Mouse (Mus musculus): ENCODE data around the gene Skor1. TPM values are rescaled to one million over a fixed set of nuclear protein-coding genes. Genes with fewer than 3 reads are reported as not detected.

Skor1 gene
- polyA plus RNA-seq, 1 experiment from 2014 or later = not detected

GRCm38 (mm10) chr9:63132673-63133601 is 15.8 kb downstream of the Skor1 start:
- Histone ChIP-seq H3K36me3 (ENCODE audit: control insufficient read depth, insufficient read depth, low read length) (no peaks in the 10 kb centered on the region), H3K27me3 (ENCODE audit: control insufficient read depth, insufficient read depth, low read length) (peaks cover 44% of the 10 kb centered on the region), H3K27ac (ENCODE audit: low read depth, low read length) (peak overlapping the region; percentile 67; the same call in 1 of the 2 replicates), H3K9ac (ENCODE audit: low read depth, low read length) (peak overlapping the region; percentile 83), H3K4me3 (ENCODE audit: low read depth, low read length) (peak overlapping the region; percentile 70), H3K9me3 (replicated peaks; ENCODE audit: control insufficient read depth, low read length) (no peaks in the 10 kb centered on the region), H3K4me1 (ENCODE audit: control insufficient read depth, insufficient read depth, low read length) (peaks cover 7% of the 10 kb centered on the region; the same call in 1 of the 2 replicates), H3K4me2 (peak overlapping the region; percentile 90)
- 1% methylated on average over 48 of the region's 48 CpGs for WGBS (ENCODE audit: insufficient replicate concordance)
- peak; percentile 97 for ATAC-seq (replicated peaks; ENCODE audit: insufficient number of reproducible peaks, low FRiP score, low TSS enrichment)

DNA sequence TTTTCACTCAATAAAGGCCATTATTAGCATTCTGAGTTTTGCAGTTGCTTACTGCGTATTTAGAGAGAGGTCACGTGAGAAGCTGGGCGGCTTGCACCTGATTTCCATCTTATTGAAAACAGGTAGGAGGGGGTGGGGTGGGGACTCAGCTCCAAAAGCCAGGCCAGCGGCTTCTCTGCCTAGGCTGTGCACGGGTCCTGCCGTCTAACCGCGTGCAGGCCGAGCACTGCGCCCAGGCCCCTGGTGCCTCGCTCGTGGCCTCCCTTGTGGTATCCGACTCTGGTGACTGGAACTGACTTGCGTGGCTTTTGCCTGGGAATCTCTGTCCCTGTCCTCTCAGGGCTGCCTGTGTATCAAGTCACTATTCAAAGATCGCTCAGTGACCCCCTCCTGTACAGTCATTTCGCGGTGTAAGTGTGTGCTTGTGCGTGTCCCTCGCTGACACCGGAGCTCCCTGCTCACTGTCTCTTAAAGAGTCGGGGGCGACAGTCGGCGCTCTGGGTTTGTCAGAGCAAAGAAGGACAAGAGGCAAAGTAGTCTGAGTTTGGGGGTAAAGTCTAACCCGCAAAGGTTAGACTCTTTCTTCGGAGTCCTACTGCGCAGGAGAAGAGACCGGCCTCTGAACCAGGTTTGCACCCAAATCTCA is 16.7 kb downstream of the Skor1 start:
- WGBS (ENCODE audit: insufficient replicate concordance) = 1% methylated on average over 28 of the region's 28 CpGs

DNA sequence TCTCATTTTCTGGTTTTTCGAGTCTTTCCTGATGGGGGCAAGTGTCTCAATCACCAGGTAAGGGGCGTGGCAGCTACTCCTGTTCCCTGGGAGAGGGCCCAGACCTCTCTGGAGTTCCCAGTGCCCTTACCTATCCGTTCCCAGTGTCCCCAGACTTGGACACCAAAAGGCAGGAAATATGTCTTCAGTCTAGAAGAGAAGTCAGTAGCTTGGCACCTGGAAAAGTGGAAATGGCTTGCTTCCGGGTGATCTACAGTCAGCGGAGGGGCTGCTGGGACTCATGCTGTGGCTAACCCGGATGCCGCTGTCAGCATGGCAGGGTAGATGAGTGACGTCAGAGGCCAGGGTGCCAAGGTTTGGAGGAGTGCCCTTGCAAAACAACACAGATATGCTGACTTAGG is 19.1 kb downstream of the Skor1 start:
- no peak for ATAC-seq (replicated peaks; ENCODE audit: insufficient number of reproducible peaks, low FRiP score, low TSS enrichment)
- H3K4me3 ChIP-seq (ENCODE audit: low read depth, low read length) = no peak overlapping the region
- H3K4me2 ChIP-seq = no peak overlapping the region
- WGBS (ENCODE audit: insufficient replicate concordance) = 71% methylated on average over 8 of the region's 8 CpGs
- no peaks in the 10 kb centered on the region for H3K36me3 ChIP-seq (ENCODE audit: control insufficient read depth, insufficient read depth, low read length)
- no peaks in the 10 kb centered on the region for H3K9me3 ChIP-seq (replicated peaks; ENCODE audit: control insufficient read depth, low read length)
- no peak overlapping the region for H3K9ac ChIP-seq (ENCODE audit: low read depth, low read length)
- H3K27ac ChIP-seq (ENCODE audit: low read depth, low read length) = no peak overlapping the region
- H3K27me3 ChIP-seq (ENCODE audit: control insufficient read depth, insufficient read depth, low read length) = peaks cover 14% of the 10 kb centered on the region
- H3K4me1 ChIP-seq (ENCODE audit: control insufficient read depth, insufficient read depth, low read length) = peaks cover 5% of the 10 kb centered on the region

More for the DNA sequence above, 16.7 kb downstream of the Skor1 start:
- Histone ChIP-seq H3K27me3 (ENCODE audit: control insufficient read depth, insufficient read depth, low read length) (peaks cover 35% of the 10 kb centered on the region), H3K9ac (ENCODE audit: low read depth, low read length) (peak overlapping the region; percentile 83), H3K4me1 (ENCODE audit: control insufficient read depth, insufficient read depth, low read length) (peaks cover 7% of the 10 kb centered on the region; the same call in 1 of the 2 replicates), H3K36me3 (ENCODE audit: control insufficient read depth, insufficient read depth, low read length) (no peaks in the 10 kb centered on the region), H3K9me3 (replicated peaks; ENCODE audit: control insufficient read depth, low read length) (no peaks in the 10 kb centered on the region), H3K4me3 (ENCODE audit: low read depth, low read length) (peak overlapping the region; percentile 70), H3K27ac (ENCODE audit: low read depth, low read length) (0 out of 2 replicates have a peak overlapping the region, but pooled peaks have one; percentile 67), H3K4me2 (peak overlapping the region; percentile 90)
- no peak for ATAC-seq (replicated peaks; ENCODE audit: insufficient number of reproducible peaks, low FRiP score, low TSS enrichment)

GRCm38 (mm10) chr9:63124512-63124911 is 24.2 kb downstream of the Skor1 start:
- H3K9ac ChIP-seq (ENCODE audit: low read depth, low read length) = no peak overlapping the region
- no peak overlapping the region for H3K27ac ChIP-seq (ENCODE audit: low read depth, low read length)
- WGBS (ENCODE audit: insufficient replicate concordance) = 29% methylated on average over 9 of the region's 9 CpGs
- ATAC-seq (replicated peaks; ENCODE audit: insufficient number of reproducible peaks, low FRiP score, low TSS enrichment) = no peak
- H3K4me2 ChIP-seq = peak overlapping the region; percentile 72; the same call in 1 of the 2 replicates
- H3K4me3 ChIP-seq (ENCODE audit: low read depth, low read length) = no peak overlapping the region
- H3K4me1 ChIP-seq (ENCODE audit: control insufficient read depth, insufficient read depth, low read length) = peaks cover 3% of the 10 kb centered on the region; the same call in 1 of the 2 replicates
- H3K27me3 ChIP-seq (ENCODE audit: control insufficient read depth, insufficient read depth, low read length) = no peaks in the 10 kb centered on the region; the same call in 1 of the 2 replicates
- no peaks in the 10 kb centered on the region for H3K9me3 ChIP-seq (replicated peaks; ENCODE audit: control insufficient read depth, low read length)
- H3K36me3 ChIP-seq (ENCODE audit: control insufficient read depth, insufficient read depth, low read length) = no peaks in the 10 kb centered on the region

- 6% methylated on average over 30 of the region's 30 CpGs for WGBS (ENCODE audit: insufficient replicate concordance)
- Histone ChIP-seq H3K4me2 (peak overlapping the region; percentile 72), H3K36me3 (ENCODE audit: control insufficient read depth, insufficient read depth, low read length) (no peaks in the 10 kb centered on the region), H3K4me3 (ENCODE audit: low read depth, low read length) (peak overlapping the region; percentile 37), H3K9me3 (replicated peaks; ENCODE audit: control insufficient read depth, low read length) (no peaks in the 10 kb centered on the region), H3K27me3 (ENCODE audit: control insufficient read depth, insufficient read depth, low read length) (no peaks in the 10 kb centered on the region; the same call in 1 of the 2 replicates), H3K4me1 (ENCODE audit: control insufficient read depth, insufficient read depth, low read length) (peaks cover 3% of the 10 kb centered on the region; the same call in 1 of the 2 replicates), H3K27ac (ENCODE audit: low read depth, low read length) (peak overlapping the region; percentile 16; the same call in 1 of the 2 replicates), H3K9ac (ENCODE audit: low read depth, low read length) (peak overlapping the region; percentile 61)
- ATAC-seq (replicated peaks; ENCODE audit: insufficient number of reproducible peaks, low FRiP score, low TSS enrichment) = peak; percentile 76
Observed at GRCm38 (mm10) chr9:63123451-63124438, 25.0 kb downstream of the Skor1 start.

DNA sequence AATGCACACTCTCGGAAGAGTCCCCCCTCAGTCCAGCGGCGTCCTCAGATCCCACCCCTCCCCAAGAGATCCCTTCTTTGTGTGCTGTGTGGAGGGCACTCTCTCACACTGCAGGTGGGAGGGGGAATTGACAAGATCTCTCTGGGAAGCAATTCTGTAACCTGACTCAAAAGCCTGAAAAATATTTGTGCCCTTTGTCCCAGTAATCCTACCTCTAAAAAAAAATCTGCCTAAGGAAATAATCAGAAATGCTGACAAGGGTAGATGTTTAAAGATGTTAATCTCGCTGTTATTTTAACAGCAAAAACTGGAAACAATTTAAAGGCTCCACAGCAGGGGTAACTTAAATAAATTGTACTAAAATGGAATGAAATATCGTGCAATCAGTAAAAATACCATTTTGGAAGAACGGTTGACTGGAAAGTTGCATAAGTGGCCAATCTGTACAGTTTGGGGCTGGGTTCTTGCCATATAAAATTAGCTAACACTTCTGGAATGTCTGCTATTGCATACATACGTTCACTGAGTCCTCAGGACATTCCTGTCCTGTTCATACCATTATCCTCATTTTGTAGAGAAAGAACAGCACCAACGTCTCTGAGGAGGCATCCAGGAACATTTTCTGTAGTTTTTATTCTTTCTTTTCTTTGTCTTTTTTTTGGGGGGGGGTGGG is 26.5 kb downstream of the Skor1 start:
- no peaks in the 10 kb centered on the region for H3K36me3 ChIP-seq (ENCODE audit: control insufficient read depth, insufficient read depth, low read length)
- no peaks in the 10 kb centered on the region; the same call in 1 of the 2 replicates for H3K27me3 ChIP-seq (ENCODE audit: control insufficient read depth, insufficient read depth, low read length)
- H3K27ac ChIP-seq (ENCODE audit: low read depth, low read length) = no peak overlapping the region
- WGBS (ENCODE audit: insufficient replicate concordance) = 64% methylated on average over 8 of the region's 8 CpGs
- H3K4me2 ChIP-seq = no peak overlapping the region
- ATAC-seq (replicated peaks; ENCODE audit: insufficient number of reproducible peaks, low FRiP score, low TSS enrichment) = no peak
- no peak overlapping the region for H3K9ac ChIP-seq (ENCODE audit: low read depth, low read length)
- H3K9me3 ChIP-seq (replicated peaks; ENCODE audit: control insufficient read depth, low read length) = no peaks in the 10 kb centered on the region
- H3K4me1 ChIP-seq (ENCODE audit: control insufficient read depth, insufficient read depth, low read length) = peaks cover 3% of the 10 kb centered on the region; the same call in 1 of the 2 replicates
- no peak overlapping the region for H3K4me3 ChIP-seq (ENCODE audit: low read depth, low read length)

- no peaks in the 10 kb centered on the region for H3K9me3 ChIP-seq (replicated peaks; ENCODE audit: control insufficient read depth, low read length)
- no peak overlapping the region for H3K9ac ChIP-seq (ENCODE audit: low read depth, low read length)
- H3K4me3 ChIP-seq (ENCODE audit: low read depth, low read length) = no peak overlapping the region
- H3K27ac ChIP-seq (ENCODE audit: low read depth, low read length) = no peak overlapping the region
- no peak overlapping the region for H3K4me2 ChIP-seq
- no peaks in the 10 kb centered on the region for H3K36me3 ChIP-seq (ENCODE audit: control insufficient read depth, insufficient read depth, low read length)
- ATAC-seq (replicated peaks; ENCODE audit: insufficient number of reproducible peaks, low FRiP score, low TSS enrichment) = no peak
- 63% methylated on average over 5 of the region's 5 CpGs for WGBS (ENCODE audit: insufficient replicate concordance)
- H3K4me1 ChIP-seq (ENCODE audit: control insufficient read depth, insufficient read depth, low read length) = no peaks in the 10 kb centered on the region
- H3K27me3 ChIP-seq (ENCODE audit: control insufficient read depth, insufficient read depth, low read length) = no peaks in the 10 kb centered on the region
Observed at GRCm38 (mm10) chr9:63118385-63118784, 30.4 kb downstream of the Skor1 start.
